Mouse (Mus musculus) testis, adult 2 months (tissue): ENCODE results near the gene Sfxn1. TPM values are rescaled to one million over a fixed set of nuclear protein-coding genes. Genes with fewer than 3 reads are reported as not detected.
A peak's percentile ranks its signal among the peaks of the same experiment; 100 is the strongest.

ENCODE experiments used
- H3K27ac ChIP-seq: fragments of 200-500 bp; 2 replicates; pipeline ENCODE4 v1.5.1; 2012; ENCODE audit warnings: low read depth, low read length; ENCODE audit not compliant: control insufficient read depth, insufficient read depth
- H3K27me3 ChIP-seq: fragments of 200-500 bp; 2 replicates; pipeline ENCODE4 v1.6.1; 2012; ENCODE audit warnings: mild to moderate bottlenecking, low read length, moderate library complexity; ENCODE audit not compliant: control insufficient read depth, insufficient read depth
- H3K36me3 ChIP-seq: fragments of 200-500 bp; 2 replicates; pipeline ENCODE4 v1.6.1; 2012; ENCODE audit warnings: mild to moderate bottlenecking, low read length; ENCODE audit not compliant: control insufficient read depth, insufficient read depth
- H3K4me1 ChIP-seq: fragments of 200-500 bp; 2 replicates; pipeline ENCODE4 v1.6.1; 2012; ENCODE audit warnings: low read length; ENCODE audit not compliant: control insufficient read depth, insufficient read depth
- H3K4me3 ChIP-seq: fragments of 200-500 bp; 2 replicates; pipeline ENCODE4 v1.5.1; 2012; ENCODE audit warnings: low read depth, mild to moderate bottlenecking, low read length, moderate library complexity, mixed read lengths; ENCODE audit not compliant: control insufficient read depth
- CTCF ChIP-seq: fragments of 200-500 bp; IDR thresholded peaks from 2 replicates; pipeline ENCODE4 v1.5.1; 2012; ENCODE audit warnings: low read depth, mild to moderate bottlenecking, inconsistent platforms, low read length, moderate library complexity; ENCODE audit not compliant: control insufficient read depth, insufficient read depth, insufficient replicate concordance
- POLR2A ChIP-seq: fragments of 200-500 bp; IDR thresholded peaks from 2 replicates; pipeline ENCODE4 v1.6.1; 2012; ENCODE audit warnings: low read depth, mild to moderate bottlenecking, inconsistent platforms, low read length, moderate library complexity; ENCODE audit not compliant: control insufficient read depth
- polyA plus RNA-seq: library from polyadenylated mRNA; depleted of rRNA; stranded (reverse); fragments of >200 nt; gene quantifications from 2 replicates; pipeline ENCODE4 v1.2.3, GENCODE M21; 2012; rRNA removed

The Sfxn1 gene
- 2.6 and 3.5 TPM in 2 replicates for polyA plus RNA-seq

GRCm38 (mm10) chr13:54071606-54072331 lies at the start of gene Sfxn1:
Sfxn1 (plus strand) TSS chr13:54071869.
- peak; percentile 9; the same call in 1 of the 2 replicates for TF ChIP-seq POLR2A
- no peak for TF ChIP-seq CTCF

GRCm38 (mm10) chr13:54023311-54023710 lies 48.4 kb upstream of the Sfxn1 start:
- TF ChIP-seq CTCF (no peak), POLR2A (no peak)
- Histone ChIP-seq H3K4me3 (no peak overlapping the region), H3K27me3 (no peaks in the 10 kb centered on the region), H3K36me3 (no peaks in the 10 kb centered on the region), H3K4me1 (no peaks in the 10 kb centered on the region), H3K27ac (no peak overlapping the region)

More at GRCm38 (mm10) chr13:54071606-54072331, at the start of gene Sfxn1:
- no peaks in the 10 kb centered on the region for H3K36me3 ChIP-seq
- H3K4me3 ChIP-seq, result peak within 1 kb of the TSS; percentile 61
- H3K4me1 ChIP-seq, result peaks cover 5% of the 10 kb centered on the region
- no peak within 1 kb of the TSS; the same call in 1 of the 2 replicates for H3K27ac ChIP-seq
- no peaks in the 10 kb centered on the region for H3K27me3 ChIP-seq

GRCm38 (mm10) chr13:54027079-54027478 lies 44.6 kb upstream of the Sfxn1 start:
- no peaks in the 10 kb centered on the region for H3K4me1 ChIP-seq
- H3K4me3 ChIP-seq, result no peak overlapping the region
- H3K36me3 ChIP-seq, result no peaks in the 10 kb centered on the region
- no peak overlapping the region for H3K27ac ChIP-seq
- no peaks in the 10 kb centered on the region for H3K27me3 ChIP-seq
- no peak for TF ChIP-seq POLR2A
- no peak for TF ChIP-seq CTCF

- H3K27ac ChIP-seq, result no peak overlapping the region
- TF ChIP-seq CTCF, result no peak
- TF ChIP-seq POLR2A, result no peak
- H3K27me3 ChIP-seq, result no peaks in the 10 kb centered on the region
- no peak overlapping the region for H3K4me3 ChIP-seq
- H3K36me3 ChIP-seq, result no peaks in the 10 kb centered on the region
- H3K4me1 ChIP-seq, result no peaks in the 10 kb centered on the region
Observed at GRCm38 (mm10) chr13:54033653-54034052, 38.0 kb upstream of the Sfxn1 start.

- TF ChIP-seq POLR2A (no peak), CTCF (no peak)
- Histone ChIP-seq H3K27me3 (no peaks in the 10 kb centered on the region), H3K36me3 (no peaks in the 10 kb centered on the region), H3K27ac (no peak overlapping the region), H3K4me1 (no peaks in the 10 kb centered on the region), H3K4me3 (no peak overlapping the region)
Observed at GRCm38 (mm10) chr13:54035541-54035940, 36.1 kb upstream of the Sfxn1 start.

- Histone ChIP-seq H3K4me3 (no peak overlapping the region), H3K4me1 (no peaks in the 10 kb centered on the region), H3K36me3 (no peaks in the 10 kb centered on the region), H3K27ac (no peak overlapping the region), H3K27me3 (no peaks in the 10 kb centered on the region)
- no peak for TF ChIP-seq CTCF
- TF ChIP-seq POLR2A, result no peak
Observed at GRCm38 (mm10) chr13:54037936-54038335, 33.7 kb upstream of the Sfxn1 start.

GRCm38 (mm10) chr13:54040256-54040655 lies 31.4 kb upstream of the Sfxn1 start:
- H3K27ac ChIP-seq, result no peak overlapping the region
- TF ChIP-seq CTCF, result no peak
- no peak for TF ChIP-seq POLR2A
- no peak overlapping the region for H3K4me3 ChIP-seq
- H3K27me3 ChIP-seq, result no peaks in the 10 kb centered on the region
- no peaks in the 10 kb centered on the region for H3K36me3 ChIP-seq
- no peaks in the 10 kb centered on the region for H3K4me1 ChIP-seq
